Mouse (Mus musculus) right cerebral cortex, adult 18-20 months (tissue): Measurements from ENCODE around the gene Gpr173.
"Not testable (repeated sequence)": the region's sequence is repeated elsewhere in the genome, so short reads cannot be mapped to it uniquely, and the experiment has no call there.

Experiments
- DNase-seq: peaks from one replicate; pipeline ENCODE4 v3.0.0; 2022; ENCODE audit warnings: mixed read lengths

Gpr173 gene

DNA sequence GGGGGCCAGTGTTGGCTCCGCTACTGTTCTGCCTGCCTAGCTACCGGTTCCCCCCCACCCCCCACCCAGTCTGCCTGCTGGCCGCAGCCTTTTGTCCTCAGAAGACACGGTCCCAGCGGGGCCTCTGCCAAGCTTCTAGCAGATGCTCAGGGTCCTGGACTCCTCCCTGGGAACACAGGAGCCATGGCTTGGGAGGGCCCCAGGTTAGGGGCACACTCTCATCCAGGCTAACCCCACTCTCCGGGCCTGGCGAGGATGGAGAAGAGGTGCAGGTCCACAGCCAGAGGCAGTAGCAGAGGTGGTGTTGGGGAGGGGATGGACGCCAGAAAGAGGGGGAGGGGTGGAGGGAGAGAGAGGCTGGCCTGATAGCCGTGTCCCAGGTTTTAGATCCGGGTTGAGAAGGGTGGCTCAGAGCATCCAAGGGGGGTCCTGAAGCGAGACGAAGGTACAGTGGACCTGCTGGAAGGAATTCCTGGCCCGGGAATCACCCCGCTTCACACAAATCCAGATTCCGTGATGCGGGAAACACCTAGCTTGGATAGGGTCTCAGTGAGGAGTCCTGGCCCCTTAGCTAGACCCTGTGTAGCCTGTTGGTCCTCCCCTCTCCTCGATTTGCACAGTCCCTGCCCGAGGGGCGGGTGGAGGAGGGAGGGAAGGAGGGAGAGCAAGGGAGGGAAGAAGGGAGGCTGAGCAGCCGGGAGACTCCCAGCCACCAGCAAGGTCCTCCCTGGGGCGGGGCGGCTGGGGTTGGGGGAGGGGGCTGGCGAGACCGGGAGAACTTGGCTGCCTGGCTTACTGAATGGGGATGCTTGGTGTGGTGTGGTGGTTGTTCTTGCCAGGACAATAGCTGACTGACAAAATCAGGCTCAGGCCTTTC, at the start of gene Gpr173:
Gene Gpr173, minus strand, starts transcription at position 308 of the 877 bp plus-strand sequence.
- DNase-seq = peak; percentile 55

DNA sequence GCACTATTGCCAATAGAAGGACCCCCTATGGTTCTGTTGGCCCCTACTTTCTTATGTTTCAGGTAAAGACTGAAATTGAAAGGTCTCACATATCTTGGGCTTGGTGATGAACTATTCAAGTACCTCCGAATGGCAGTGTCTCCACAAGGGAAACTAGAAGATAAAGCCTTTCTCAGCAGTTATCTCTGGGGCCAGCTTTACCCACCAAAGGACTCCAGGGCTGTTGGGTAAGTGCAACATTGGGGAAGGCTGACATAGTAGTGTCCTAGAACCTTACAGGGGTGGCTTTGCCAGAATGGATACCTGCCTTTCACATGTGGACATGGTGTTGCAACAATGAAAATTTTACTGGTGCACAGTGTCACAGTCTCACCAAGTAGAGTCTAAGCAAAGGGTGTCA, 34.7 kb upstream of the Gpr173 start:
- DNase-seq = no peak

DNA sequence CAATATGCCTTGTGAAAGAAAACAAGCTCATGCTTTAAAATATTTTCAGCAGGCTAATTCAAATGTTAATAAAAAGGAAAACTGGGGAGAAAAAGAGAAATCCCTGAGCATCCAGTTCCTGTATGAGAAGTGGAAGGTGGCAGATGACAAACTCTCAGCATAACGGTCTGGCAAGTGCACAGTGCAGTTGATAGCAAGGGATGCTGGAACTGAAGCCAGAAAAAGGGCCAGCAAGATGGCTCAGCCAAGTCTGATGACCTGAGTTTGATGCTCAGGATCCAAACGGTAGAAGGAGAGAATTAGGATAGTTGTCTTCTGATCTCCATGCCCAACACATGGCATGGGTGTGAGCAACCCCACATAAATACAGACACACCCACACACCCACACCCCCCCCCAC, 31.6 kb upstream of the Gpr173 start:
- no peak for DNase-seq

DNA sequence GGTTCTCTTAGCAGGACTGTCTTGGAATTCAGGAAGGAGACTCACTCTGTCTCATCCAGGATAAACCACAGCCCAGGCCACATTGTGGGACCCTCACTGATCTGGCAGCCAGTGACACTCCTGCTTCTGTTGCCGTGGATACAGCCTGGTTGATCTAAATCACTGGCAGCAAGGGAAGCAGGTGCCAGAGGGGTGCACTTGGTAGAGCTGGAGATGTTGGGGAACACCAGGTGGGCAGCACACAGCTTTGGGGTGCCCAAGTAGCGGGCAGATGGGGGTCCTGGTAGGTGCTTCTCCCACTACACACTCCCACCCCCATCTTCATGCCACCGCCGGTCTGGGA, 479 bp downstream of the Gpr173 start:
- DNase-seq = no peak

DNA sequence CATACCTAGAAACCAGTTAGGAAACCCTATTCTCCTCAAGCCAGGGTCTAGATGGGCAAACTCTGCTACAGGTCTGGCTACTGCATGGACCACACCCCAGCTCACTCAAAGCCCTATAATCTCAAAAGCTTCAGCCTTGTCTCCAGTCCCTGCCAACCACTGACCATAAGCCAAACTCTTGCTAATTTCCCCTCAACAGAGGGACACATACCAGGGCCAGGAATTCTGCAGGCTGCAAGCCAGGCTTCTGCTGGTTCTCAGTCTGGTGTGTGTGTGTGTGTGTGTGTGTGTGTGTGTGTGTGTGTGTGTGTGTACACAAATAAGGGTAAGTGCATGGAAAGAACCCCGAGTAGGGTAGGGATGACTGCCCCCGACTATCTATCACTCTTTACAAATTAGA, 2.1 kb downstream of the Gpr173 start:
- no peak for DNase-seq

DNA sequence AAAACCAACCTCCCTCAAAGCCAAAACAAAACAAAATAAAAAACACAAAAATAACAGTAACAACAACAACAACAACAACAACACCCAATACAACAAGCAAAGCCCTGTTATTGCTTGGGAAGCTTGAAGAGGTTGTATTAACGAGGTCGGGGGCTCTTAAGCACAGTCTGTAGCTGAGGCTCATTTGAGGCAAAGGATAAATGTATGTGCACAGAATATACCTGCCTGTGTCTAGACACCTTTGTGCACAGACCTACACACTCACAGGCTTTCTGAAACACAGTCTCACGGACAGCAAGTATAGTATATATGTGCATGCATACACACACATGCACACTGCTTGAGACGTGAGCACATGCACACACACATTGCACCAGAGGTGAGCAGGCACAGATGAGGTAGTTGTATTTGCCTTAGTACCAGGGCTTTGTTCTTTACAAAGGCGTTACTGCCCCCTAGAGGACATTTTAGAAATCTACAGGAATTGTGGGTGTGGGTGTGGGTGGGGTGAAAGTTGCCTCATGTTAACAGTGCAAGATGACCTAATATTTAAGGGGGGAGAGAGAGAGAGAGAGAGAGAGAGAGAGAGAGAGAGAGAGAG, 15.9 kb downstream of the Gpr173 start:
- DNase-seq = no peak

DNA sequence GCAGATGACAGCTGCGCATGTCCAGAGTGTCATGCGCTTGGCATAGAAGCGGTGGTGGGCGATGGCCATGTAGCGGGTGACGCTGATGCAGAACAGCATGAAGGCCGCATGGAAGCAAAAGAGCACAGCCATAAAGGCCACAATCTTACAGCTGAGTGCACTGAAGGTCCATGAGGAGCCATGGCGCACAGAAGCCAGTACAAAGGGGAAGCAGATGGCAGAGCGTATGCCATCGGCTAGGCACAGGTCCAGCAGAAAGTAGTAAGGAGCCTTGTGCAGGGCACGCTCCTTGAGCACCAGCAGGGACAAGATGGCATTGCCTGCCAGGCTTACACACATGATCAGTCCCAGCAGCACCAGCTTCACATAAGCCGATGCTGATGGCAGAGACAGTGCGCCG, 21.5 kb downstream of the Gpr173 start:
- no peak for DNase-seq

DNA sequence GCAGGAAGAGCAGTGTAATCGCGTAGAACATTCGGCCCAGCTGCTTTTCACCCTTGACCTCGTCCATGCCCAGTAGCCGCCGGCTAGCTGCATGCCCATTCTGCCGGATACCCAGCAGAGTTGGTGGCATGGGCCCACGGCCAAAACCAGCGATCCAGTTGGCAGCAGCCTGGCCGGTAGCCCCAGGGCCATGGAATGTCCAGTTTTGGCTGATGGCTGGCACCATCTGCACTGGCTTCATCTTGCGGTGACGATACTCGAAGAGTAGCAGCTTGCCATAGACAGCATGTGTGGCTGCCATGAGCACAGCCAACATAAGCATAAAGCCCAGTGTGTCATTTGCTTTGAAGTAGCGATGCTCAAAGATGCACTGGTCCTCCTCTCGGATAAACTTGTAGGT, 21.9 kb downstream of the Gpr173 start:
- no peak for DNase-seq

DNA sequence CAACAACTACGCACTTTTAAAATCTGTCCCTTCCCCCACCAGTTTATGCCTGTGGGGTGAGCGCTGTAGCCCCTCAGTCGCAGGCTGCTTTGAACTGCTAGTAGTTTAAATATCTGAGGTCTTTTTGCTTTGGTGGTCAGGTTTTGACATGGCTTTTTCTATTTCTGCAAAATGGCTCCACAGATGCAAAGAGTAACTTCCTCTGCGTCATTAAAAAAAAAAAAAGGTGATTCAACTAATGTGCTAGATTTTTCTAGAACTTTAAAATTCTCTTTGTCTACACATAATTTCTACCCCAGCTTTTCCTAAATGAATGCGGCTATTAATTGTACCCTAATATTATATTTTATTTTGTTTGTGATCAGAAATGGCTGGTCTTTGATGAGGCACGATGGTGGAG, 25.6 kb downstream of the Gpr173 start:
- no peak for DNase-seq

DNA sequence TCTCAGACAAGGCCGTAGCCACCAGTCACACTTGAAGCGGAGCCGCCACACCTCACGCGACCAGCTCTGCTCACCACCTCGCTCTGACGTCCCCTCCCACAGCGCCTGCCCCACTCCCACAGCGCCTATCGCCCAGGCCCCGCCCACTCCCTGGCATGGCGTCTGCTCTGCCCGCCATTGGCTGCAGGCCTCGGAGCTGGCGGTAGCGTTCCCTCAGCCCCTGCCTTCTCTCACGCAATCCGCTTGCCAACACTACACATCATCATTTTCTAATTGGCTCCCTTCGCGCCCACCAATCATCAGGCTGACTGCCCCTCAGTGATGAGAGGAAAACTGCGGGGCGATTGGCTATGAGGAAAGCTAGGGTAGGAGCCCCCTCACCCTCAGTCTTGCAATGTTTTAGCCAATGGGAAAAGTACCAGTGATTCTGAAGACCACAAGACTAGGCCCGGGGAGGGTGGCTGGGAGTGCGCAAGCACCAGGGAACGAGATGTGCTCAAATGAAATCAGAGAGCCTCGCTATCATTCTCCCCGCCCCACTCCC, 26.1 kb downstream of the Gpr173 start, which contains the start of gene Tspyl2:
Gene Tspyl2, minus strand, starts transcription at position 68 of the 544 bp plus-strand sequence.
- DNase-seq = peak; percentile 96

DNA sequence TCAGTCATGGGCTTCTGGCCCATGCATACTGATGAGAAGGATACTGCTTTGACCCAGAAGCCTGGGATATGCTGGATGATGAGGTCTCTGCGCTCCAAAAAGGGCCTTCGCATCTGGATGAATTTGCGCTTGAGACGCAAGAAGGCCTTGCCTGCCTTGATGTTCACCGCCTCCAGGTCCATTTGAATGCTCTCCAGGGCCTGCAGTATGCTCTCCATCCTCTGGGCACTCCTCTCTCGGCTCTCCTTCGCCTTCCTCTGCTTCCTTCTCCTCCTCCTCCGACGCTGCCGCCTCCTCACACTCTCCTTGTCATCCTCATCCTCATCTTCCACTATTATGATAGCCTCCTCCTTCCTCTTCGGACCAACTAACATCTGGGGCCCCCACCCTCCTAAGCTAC, 27.0 kb downstream of the Gpr173 start:
- DNase-seq = peak; percentile 22

DNA sequence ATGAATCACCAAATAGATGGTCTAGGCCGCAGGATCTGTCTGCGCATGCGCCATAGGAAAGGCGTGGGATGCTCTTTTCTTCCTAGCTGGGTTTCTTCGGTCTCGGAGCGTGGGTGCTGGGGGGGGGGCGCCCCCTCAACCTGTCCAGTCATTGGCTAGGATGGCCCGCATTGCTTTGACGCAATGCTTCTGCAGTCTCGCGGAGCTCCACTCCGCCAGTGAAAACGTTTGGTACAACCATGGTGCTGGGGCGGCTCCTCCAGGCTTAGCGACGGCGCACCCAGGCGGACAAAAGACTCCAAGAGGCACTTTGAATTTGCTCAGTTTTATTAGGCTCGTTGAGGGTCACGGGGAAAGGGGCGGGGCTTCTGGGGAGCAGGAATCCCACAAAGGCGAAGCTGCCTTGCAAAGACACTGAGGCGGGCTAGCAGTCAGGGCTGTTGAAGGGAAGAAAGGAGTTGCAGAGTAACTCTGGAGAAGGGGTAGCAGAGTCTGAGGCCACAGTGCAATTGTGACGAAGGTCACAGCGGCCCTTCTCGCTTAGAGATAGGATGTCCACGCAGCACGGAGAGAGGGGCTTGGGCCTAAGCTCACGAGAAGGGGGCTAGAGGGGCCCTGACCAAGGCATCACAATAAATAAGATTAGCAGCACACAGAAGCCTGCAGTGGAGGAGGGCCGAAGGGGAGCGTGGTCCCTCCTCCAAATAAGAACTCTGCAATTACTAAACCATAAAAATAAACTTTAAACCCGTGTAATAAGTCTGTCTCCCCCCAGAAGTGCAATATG, 31.8 kb downstream of the Gpr173 start:
- peak; percentile 92 for DNase-seq

DNA sequence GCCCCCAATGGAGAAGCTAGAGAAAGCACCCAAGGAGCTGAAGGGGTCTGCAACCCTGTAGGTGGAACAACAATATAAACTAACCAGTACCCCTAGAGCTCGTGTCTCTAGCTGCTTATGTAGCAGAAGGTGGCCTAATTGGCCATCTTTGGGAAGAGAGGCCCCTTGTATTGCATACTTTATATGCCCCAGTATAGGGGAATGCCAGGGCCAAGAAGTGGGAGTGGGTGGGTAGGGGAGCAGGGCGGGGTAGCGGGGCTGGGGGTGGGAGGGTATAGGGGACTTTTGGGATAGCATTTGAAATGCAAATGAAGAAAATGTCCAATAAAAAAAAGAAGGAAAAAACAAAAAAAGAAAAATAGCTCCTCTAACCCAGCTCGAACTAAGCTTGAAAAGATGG, 32.4 kb downstream of the Gpr173 start:
- not testable (repeated sequence) for DNase-seq

DNA sequence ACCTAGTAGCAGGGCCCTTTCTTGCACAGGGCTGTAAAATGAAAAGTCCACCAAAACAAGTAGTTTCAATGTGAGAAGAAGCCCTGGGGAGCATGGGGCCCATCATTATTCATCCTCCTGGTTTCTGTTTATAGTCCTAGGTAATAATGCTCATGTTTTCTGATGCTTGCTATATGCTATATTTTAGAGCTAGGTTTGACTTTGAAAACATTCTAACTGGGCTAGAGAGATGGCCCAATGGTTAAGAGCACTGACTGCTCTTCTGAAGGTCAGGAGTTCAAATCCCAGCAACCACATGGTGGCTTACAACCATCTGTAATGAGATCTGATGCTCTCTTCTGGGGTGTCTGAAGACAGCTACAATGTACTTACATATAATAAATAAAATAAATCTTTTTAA, 39.1 kb downstream of the Gpr173 start:
- DNase-seq = not testable (repeated sequence)

DNA sequence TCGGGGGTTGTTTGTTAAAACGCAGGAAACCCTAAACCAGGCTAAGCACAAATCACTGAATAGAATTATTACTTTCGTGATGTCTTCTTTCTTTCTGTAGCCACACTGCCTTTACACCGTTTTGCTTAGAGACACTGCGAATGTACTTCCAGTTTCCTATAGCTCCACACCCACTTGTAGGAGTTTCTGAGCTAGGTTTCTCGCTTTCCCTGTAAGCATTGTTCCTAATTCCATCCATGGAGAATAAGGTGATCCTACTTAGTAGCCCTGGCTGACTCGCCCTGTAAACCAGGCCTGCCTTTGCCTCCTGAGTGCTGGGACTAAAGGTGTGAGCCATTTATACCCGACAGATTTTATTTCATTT, 40.8 kb downstream of the Gpr173 start:
- DNase-seq = no peak

DNA sequence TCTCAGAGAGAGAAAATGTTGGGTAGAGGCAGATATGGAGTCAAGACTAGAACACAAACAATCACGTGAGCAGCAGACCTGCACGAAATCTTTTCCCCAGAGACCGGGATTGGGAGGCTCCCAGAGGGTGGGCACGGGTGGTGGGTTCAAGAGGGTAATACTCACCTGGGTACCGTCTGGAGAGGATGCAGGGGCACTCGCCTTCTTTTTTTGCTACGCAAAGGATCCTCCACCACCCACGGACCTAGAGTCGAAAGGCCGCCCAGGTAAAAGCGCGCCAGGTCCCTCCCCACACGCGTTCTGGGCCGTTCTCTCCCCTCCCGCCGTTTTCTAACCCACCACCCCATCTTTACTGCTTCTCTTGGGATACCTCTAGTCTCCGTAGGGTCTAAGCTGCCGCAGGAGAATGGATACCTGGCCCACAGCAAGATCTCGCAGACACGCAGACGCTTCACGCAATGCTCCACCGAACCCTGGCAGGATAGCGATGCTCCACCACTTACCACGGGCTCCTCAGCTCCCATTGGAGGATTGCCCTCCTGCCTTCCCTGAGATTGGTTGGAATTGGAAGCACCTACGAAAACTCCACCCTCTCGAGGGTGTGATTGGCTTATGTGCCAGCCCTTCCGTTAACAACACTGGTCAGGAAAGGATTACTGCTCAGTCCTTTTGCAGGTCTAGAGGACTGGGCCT, 41.4 kb downstream of the Gpr173 start, which contains the start of gene Kantr:
Gene Kantr, minus strand, starts transcription at position 500 of the 693 bp plus-strand sequence.
- peak; percentile 88 for DNase-seq

DNA sequence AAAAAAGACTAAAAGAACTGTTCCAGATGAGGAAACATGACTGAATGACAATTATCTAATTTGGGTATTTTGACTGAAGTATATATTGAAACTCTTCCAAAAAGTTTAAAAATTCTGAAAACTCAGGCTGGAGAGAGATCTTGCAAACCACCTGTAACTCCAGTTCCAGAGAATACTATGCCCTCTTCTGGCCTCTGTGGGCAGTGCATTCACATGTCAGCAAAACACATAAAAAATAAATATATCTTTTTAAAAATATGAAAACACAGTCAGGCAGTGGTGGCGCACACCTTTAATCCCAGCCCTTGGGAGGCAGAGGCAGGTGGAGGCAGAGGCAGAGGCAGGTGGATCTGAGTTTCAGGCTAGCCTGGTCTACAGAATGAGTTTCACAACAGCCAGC, 44.9 kb downstream of the Gpr173 start:
- DNase-seq = no peak

DNA sequence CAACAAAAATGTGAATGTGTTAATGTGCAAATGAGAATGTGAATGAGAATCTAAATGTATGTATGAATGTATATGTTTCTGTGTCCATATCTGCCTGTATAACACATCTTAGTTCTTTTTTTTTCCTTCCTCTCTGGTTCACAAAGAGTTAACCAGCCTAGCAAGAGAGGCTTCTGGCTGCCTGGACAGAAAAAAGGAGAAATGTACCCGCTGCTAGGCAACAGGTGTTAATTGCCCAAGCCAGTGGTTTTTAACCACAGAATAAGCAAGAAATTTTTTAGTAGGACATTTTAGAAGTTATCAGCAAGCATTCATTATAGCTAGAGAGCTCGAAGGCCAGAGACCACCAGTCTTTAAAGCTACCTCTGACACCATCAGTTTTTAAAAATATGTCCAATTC, 45.7 kb downstream of the Gpr173 start:
- no peak for DNase-seq

DNA sequence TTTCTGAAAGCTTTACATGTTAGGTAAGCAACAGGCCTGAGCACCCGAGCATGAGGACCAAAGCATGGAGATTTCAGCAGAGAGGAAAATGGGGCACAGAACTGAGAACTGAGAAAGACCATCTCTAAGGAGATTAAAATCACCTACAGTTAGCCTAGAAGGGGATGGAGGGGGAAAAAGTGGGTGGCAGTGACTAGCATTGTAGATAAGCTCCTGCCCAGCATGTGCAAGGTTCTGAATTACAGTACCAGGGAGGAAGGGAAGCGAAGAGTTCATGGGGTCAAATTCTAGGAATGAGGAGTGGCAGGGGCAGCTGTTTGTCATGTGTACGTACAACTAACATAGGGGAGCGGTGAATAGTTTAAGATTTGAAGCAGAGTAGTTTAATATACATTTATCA, 48.0 kb downstream of the Gpr173 start:
- no peak for DNase-seq

DNA sequence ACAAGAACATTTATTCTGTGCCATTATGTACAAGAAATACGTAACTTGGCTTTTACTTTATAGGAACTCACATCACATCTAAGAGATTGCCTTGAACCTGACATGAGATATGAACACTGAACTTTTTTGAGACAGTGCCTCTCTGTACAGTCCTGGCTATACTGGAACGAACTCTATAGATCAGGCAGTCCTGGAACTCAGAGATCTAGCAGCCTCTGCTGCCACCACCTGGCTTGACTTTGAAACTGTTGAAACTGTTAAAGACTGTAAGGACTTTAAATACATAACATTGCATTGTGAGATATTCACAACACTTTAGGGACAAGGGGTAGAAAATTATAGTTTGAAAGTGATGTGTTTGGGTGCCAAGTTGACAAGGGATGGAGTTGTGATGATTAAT, 60.6 kb downstream of the Gpr173 start:
- DNase-seq = peak; percentile 4

DNA sequence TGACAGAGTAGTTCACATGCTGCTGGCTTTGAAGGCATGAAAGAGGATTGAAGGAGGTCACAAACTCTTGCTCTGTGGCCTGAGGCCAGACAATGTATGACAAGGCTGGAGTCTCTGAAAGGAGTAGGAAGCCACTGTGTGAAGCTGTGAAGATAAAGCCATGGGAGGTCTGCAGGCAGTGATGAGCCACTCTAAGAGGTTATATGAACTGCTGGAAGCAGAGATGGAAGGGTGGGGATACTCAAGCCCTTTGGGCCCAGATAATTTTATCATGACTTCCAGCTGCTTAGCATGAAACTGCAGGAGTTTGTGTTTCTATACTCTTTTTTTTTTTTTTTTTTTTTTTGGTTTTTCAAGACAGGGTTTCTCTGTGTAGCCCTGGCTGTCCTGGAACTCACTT, 61.1 kb downstream of the Gpr173 start:
- no peak for DNase-seq

DNA sequence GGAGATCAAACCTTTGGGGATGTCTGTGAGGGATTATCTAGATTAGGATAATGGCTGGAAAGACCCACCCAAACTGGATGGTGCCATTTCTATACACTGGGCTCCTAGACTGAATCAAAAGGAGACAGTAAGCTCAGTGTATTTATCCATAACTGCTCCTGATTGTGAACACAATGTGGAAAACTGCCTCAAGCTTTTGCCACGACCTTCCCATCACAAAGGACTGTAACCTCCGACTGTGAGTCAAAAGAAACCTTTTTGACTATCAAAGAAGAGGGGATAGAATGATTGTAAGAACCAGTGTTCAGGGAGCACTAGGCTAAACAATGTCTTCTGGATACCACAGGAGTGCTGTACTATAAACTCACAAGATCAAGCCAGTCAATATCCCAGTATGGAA, 62.3 kb downstream of the Gpr173 start:
- no peak for DNase-seq
